Mouse (Mus musculus) bone marrow macrophage, adult 2 months (primary cell): ENCODE data around the gene Brd4.

Source experiments
- CTCF ChIP-seq: IDR thresholded peaks from 2 replicates; pipeline ENCODE4 v1.5.1; 2012; ENCODE audit warnings: low read depth, mild to moderate bottlenecking, low read length, moderate library complexity
- POLR2A ChIP-seq: IDR thresholded peaks from 2 replicates; pipeline ENCODE4 v1.6.1; 2012; ENCODE audit warnings: mild to moderate bottlenecking, low read depth, low read length, borderline replicate concordance

DNA sequence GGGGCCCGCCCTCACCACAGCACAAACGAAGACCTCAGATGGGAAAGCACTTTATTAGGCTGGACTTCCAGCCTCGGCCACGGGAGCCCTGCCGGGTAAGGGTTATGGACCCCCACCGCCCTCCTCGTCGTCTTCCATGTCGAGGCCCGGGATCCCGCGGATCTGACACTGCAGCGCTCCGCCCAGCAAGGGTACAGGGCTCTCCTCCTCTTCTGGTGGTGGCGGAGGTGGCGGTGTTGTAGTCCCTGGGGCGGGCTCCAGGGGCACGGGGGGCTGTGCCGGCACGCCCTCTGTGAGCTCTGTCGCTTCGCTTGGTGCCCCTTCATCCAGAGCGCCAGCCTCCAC is 36.8 kb upstream of the Brd4 start:
- TF ChIP-seq CTCF (no peak), POLR2A (peak; percentile 80; the same call in 1 of the 2 replicates)
